Mouse (Mus musculus): ENCODE results near the gene Tbc1d2.

The Tbc1d2 gene

GRCm38 (mm10) chr4:46558672-46559667, 91.0 kb downstream of the Tbc1d2 start:
- no peak for DNase-seq (ENCODE audit: inconsistent age in 2 of 2, low spot score in 1 of 2)

GRCm38 (mm10) chr4:46556933-46557332, 93.1 kb downstream of the Tbc1d2 start:
- no peak for DNase-seq (ENCODE audit: inconsistent age in 2 of 2, low spot score in 1 of 2)

GRCm38 (mm10) chr4:46555762-46556161, 94.2 kb downstream of the Tbc1d2 start:
- DNase-seq (ENCODE audit: inconsistent age in 2 of 2, low spot score in 1 of 2) = no peak

Measured in adrenal gland, adult (tissue).